Mouse (Mus musculus) cerebellum, adult 11-12 months (tissue): ENCODE data around the gene Zfp867.

Experiments used
- DNase-seq: peaks from one replicate; pipeline ENCODE4 v3.0.0; 2022

The Zfp867 gene

DNA sequence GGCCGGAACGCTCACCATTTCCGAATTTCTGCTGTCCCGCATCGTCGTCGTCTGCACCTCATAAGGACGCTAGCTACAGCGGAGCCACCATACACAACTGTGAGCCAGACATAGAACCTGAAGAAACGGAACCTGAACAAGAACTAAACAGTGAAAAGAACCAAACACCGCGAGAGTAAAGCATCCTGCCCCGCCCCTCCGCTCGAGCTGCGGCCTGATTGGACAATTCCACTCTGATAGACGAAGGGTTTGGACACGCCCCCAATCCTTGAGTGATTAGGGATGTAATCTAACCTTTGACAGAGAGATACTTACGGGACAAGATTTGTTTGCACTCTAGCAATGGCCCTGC is at the start of gene Zfp867:
Gene Zfp867, minus strand, starts transcription at position 149 of the 352 bp plus-strand sequence.
- peak; percentile 85 for DNase-seq

DNA sequence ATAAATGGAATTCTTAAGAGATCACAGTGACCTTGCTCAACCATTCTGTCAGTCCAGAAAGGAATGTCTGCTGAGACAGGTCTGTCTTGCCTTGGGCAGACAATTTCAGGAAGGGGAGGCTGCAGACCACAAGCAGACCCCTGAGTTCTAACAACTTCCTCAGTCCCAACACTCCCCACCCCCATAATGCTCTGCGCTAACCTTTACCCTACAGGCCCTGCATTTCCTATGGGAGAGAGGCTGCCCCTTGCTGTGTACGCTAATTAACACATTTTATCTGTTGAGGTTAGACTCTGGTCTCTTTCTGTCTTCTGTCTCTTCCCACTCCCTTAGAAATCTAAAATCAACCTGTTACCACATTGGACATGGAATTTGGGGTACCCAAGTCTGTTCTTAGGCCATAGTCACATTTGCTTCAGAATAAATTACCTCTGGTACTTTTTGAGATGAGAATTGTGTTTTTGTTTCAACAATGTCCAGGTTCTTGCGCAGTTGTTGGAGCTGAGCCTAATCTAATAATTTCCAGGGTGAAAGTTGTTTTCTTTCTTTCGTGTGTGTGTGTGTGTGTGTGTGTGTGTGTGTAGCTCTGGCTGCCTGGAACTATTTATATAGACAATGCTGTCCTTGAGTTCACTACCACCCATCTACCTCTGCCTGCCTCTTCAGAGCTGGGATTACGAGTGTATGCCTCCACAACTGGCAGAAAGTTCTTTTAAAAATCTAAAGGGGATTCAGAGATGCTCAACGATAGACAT is 47.6 kb upstream of the Zfp867 start:
- no peak for DNase-seq

DNA sequence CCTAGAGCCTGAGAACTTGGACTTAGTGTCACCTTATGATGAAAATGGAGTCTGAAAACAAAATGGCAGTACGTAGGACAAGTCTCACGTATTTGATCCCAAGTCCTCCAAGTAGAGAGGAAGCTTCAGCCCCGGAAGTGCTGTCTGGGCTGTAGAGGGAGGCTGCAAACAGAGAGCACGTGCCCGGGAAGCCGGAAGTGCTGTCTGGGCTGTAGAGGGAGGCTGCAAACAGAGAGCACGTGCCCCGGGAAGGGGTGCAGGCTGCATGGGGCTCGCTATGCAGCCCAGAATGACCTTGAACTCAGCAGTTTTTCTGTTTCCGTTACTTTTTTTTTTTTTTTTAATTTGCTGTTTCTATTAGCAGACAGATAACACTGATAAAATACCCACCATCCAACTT is 46.0 kb upstream of the Zfp867 start:
- DNase-seq = no peak

DNA sequence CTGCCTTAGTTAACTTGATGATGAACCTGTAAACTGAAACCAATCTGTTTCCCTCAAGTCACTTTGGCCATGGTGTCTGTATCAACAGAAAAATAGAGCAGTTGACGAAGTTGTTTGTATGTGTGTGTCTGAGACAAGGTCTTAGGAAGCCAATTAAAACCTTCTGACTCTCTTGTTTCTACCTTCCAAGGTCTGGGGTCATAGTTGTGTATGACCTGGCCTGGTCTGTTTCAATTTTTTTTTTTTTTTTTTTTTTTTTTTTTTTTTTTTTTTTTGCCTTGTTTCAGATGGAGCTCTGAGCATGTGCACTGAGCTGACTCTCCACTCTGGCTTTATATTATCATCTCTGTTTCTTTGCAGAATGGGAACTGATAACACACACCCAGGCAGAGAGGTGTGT is 45.2 kb upstream of the Zfp867 start:
- DNase-seq = no peak

DNA sequence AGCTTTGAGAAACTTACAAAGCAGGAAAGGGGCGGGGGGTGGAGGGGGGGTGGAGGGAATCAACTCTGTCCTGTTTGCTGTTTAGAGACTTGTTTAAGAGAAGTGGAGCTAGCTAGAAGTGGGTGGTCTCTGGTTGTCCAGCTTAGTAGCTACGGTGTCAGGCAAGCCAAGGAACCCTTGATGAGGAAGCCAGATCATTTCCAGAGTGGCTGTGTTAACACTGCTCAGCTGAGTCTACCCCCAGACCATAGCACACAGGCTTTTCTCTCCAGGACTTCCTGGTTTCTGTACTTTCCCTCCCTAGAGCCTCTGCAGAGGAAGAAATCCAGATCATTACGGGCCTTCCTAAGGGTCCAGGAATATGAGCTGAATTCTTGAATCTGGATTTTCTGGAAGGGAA is 42.5 kb upstream of the Zfp867 start:
- DNase-seq = no peak

DNA sequence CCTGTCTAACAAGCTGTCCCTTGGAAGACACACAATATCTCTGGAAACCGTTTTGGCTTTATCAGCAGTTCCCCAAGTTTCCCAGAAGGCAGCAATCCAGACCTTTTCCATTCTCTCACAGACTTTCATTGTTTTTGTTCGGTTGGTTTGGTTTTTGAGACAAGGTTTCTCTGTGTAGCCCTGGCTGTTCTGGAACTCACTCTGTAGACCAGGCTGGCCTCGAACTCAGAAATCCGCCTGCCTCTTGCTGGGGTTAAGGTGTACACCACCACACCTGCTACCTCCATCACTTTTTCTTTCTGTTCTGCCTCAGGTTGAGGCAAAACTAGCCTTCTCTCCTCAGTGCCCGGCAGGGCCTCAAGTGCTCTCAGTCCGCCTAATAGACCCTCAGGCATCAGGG is 42.1 kb upstream of the Zfp867 start:
- DNase-seq = no peak

DNA sequence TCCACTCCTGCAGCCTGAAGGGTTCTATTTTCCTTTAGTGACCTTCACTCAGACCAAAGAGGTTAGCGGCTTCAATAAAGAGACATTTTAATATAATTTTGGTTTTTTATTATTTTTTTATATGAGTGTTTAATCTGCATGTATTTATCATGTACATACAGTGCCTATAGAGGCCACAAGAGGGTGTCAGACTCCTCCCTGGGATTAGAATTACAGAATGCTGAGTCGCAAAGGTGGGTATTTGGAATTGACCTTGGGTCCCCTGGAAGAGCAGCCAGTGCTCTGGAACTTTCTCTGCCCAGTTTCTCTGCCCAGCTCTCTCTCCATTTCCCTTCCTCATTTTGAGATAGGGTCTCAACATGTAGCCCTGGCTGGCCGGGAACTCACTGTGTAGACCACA is 41.3 kb upstream of the Zfp867 start:
- DNase-seq = no peak

DNA sequence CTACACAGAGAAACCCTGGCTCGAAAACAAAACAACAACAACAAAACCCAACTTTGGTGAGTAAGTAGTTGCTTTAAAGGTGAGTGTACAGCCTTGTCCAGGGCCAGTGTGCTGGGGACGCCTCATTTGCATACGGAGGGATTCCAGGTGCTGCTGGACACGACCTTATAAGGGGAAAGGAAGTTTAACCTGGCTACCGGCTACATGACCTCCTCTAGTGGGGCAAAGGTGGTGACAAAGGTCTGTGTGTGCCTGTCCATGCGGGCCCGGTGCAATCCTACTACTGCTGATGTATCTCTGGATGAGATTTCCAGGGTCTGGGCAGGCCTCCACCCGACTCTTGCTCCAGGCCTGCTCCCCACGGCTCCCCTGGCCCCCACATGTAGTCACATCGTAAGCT is 40.5 kb upstream of the Zfp867 start:
- no peak for DNase-seq

DNA sequence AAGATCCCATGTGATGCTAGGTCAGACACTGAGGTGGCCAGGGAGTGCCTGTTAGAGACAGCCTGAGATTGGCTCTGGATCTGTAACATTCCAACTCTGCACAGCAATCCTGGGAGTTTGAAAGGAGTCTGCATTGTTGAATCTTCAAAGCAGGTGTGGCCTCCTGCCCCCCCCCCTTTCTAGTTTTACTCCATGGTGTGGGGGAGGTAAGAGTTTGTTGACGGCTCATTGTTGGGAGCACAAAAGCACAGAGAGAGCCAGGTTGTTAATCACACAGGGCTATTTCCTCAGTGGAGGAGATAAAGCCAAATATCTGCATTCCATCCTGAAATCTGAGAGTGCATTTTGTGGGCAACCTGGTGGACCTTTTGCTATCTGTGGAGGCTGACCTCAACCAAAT is 39.3 kb upstream of the Zfp867 start:
- no peak for DNase-seq

DNA sequence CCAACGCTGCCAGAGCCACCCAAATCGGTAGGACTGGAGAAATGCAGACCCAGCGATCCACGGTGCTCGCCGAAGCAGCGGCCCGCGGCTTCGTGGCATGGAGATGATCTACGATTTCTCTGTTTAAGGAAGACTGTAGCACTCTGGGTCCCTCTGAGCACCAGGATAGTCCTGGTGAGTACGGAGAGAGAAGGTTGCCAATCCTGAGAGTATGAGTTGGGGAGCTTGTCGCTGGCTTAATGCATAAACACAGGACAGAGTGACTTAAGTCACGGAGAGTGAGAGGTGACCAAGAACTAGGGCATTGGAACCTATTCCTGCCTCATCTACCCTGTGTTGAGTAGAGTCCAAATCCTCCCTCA is 34.4 kb upstream of the Zfp867 start:
- DNase-seq = no peak

DNA sequence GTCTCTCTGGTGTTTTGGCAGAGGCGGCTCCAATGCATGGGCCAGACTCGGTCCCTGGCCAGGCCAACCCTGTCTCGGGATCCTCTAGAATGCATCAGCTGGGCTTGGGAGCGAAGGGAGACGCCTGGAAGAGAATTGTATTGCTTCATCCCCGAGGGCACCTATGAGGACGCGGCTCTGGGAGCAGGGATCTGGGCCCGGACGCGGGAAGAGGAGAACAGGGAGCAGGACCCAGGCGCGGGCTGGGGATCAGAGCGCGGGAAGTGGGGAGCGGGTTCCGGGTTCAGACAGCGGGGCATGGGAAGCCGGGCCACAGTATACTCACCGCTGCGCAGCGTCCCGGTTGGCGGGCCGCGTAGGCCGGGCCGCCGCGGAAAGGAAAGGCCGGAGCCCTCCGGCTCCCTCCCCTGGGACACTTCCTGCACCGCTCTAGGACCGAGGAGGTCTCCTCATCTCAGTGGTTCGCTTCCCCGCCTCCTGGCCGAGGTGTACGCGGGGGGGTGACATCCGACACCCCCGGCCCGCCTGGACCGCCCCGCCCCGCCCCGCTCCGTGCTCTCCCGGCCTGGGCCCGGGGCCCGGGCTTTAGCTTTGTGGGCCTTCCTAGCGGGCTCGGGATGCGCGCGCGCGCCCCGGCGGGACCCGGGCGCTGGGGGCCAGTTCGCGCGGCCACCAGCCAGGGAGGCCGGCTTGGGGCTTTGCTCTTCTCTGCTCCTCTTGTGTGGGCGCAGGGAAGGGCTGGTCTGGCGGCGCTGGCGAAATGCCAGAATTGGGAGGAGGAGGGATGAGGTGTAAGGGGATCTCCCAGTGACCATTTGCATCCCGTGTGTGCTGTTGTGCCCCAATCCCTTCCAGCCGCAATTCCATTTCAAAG is 33.8 kb upstream of the Zfp867 start:
- peak; percentile 85 for DNase-seq

DNA sequence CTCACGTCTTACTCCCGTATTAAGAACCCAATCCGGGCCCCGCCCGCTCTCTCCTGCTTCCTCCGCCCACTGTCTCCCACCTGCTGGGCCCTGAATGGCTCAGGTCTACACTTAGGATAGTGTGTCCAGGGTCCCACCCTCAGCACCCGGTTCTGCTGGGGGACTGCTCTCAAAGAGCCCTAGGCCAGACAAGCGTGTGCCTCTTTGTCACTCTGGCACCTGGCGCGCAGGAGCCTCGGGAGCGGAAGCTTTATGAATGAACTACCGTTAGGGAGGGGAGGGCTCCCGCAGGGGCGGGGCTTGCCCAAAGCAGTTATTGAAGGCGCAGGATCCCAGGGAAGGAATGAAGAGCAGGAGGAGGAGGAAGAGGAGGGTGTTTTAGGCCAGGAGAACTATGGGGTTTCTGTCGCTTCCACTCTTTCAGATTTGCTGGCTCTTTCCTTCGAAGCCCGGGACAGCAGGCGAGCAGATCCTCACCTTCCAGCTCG is 33.1 kb upstream of the Zfp867 start:
- DNase-seq = peak; percentile 77

DNA sequence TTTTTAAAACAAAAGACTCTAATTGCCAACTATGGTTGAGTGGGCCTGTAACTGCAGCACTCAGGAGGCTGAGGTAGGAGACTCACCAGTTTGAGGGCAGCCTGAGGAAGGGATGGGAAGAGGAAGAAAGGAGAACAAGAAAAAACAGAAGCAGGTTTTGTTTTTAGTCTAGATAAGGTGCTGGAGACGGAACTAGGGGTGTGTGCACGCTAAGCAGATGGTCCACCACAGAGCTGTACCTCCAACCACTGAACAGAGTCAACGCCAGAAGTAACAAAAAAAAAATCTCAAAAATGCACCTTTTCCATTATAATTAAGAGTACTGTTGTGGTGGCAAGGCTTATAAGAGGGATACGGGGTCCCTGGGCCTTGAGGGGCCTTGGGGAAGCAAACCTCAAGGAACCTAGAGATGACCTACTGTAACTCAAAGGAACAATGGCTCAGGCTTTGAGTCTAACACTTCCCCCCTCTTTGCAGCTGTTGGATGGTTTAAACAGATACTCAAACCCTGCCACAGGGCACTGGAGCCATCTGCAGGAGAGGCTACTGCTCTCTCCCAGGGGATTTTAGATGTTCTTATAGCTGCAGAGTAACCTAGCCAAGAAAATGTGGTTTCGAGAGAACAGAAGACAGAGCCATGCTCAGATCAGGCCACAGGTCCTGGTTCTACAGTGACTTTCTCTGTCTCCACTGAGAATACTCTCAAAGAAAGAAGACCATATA is 29.9 kb upstream of the Zfp867 start:
- no peak for DNase-seq

DNA sequence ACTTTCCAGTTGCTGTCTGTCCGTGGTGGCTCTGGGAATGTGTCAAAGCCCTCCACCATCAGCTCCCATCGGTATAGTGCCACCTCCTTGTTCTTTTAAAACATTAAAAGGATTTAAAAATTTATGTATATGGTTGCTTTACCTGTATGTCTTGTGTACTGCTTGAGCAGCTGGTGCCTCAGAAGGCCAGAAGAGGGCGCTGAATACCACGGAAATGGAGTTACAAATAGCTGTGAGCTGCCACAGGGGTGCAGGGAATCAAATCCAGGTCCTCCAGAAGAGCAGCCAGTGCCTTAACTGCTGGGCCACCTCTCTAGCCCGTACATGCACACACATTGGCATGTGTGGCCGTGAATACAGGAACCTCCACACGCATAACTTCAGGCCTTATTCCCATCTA is 25.5 kb upstream of the Zfp867 start:
- no peak for DNase-seq

DNA sequence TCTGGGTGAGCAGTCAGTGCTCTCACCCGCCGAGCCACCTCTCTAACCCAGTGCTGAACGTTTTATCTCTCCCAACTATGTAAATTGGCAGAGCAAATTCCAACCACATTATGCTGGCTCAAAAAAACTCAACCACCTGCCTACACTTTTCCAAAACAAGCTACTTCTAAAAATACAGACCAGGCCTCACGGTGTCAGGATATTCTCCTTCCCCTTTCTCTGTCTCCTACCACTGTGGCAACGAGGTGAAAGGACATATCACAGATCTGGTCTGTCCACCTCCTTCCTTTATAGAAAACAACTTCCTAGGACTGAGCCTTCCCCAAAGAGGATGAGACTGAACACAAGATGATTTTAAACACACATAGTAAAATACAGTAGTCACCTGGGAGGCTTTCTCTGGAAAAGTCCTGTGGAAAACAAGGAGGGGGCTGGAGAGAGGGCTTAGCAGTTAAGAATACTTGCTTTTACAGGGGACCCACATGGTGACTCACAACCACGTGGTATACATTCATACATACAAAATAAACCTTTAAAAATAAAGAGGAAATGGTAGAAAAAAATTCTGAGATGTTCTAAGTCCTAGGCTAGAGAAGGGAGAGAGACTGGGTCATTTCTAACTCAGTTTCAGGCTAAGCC is 24.5 kb upstream of the Zfp867 start:
- no peak for DNase-seq

DNA sequence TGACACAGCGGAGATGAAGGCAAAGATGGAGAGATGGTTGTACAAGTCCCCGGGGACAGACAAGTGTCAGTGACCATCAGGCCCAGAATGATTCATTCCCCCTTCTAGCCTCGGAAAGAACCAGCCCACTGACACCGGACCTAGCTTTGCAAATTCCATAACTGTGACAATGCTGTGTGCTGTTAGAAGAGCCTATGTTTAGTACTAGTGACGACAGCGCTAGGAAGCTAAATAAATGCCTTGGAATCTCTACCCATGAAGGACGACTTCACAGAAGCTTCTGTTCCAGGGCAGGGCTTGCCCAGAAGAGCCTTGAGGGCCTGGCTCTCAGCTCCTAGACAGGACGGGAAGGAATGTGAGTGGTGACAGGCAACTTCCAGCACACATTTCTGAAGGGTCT is 13.9 kb upstream of the Zfp867 start:
- DNase-seq = no peak

DNA sequence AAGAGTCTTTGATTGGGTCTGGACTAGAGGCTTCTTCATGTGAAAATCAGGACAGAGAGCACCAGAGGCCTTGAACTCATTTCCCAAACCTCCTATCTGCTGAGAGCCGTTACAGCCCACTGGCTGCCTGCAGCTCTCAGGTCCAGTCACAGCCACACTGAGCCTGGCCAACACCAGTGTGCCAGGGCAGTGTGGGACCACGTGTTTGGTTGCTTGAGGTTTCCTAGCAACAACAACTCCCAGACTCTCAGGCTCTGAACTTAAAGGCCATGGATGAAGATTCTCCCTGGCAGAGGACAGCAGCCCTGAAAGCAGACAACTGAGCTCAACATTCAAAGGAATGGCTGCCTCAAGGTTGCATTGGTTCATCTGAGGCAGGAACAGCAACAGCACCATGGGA is 13.4 kb upstream of the Zfp867 start:
- DNase-seq = no peak

DNA sequence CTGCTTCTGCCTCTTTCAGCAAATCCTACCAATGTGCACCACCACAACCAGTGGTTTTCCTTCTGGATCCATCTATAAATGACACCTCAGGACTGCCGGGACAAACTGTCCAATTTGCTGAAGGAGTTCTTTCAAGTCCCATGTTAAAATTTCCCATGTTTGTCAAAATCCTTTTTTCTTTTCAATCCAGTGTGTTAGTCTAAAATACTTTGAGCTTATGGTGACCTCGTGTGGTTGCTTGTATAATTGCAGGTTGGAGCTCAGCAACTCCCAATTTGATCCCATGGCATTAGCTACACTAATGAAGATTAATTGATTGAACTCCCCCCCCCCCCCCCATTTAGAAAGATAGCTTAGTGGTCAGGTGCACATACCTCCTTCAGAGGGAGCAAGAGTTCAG is 10.9 kb upstream of the Zfp867 start:
- DNase-seq = no peak

DNA sequence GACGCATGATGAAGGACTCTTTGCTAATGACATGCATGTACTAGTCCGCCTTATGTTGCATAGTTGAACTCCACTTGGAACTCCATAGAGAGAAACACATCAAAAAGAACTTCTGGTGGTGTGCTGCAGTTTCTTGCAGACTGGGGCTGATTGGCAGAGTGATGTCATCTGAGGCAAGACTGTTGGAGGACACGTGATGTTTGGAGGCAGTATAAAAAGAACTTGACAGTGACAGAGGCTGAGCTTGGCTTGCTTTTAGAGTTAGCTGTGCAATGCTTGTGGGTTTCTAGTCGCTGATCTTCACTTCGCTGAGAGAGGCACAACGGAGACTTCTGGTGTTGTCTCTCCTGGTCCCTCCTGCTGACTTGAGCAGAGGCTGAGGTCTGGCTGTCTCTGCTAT is 5.0 kb upstream of the Zfp867 start:
- DNase-seq = no peak

DNA sequence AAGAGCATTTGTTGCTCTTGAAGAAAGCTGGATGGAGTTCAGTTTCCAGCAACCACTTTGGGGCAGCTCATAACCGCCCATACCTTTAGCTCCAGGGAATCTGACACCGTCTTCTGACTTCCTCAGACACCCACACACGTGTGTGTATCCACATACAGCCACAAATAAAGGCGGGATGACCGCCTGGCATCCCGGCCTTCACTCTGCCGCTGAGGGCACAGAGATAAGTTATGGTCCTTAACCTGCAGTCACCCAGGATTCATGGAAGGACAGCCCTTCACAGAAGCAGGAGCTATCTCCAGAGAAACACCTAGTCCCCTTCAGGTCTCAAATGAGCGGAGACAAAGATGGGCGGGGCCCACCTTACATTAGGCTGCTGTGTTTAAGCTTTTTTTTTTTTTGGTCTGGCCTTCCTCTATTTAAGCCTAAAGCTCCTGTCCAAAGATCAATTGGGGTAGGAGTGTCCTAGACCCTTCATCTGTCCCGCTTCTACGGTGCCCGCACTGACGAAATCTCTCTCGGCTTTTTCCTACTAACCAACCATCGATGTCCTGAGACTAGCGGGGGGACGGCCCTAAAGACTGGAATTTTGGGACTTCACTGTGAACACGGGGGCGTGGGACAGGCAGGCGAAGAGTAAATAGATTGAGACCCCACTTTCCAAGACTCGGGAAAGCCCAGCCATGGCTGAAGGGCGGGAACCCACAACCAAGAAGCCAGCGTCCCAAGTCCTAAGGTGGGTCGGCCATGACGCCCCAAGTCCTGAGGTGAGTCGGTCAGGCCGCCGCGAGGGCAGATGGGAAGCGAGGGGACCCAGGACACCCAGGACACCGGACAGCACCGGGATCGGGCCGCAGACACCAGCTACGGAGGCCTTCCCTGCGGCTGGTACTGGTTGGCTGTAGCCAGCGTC is 605 bp downstream of the Zfp867 start:
- peak; percentile 26 for DNase-seq

DNA sequence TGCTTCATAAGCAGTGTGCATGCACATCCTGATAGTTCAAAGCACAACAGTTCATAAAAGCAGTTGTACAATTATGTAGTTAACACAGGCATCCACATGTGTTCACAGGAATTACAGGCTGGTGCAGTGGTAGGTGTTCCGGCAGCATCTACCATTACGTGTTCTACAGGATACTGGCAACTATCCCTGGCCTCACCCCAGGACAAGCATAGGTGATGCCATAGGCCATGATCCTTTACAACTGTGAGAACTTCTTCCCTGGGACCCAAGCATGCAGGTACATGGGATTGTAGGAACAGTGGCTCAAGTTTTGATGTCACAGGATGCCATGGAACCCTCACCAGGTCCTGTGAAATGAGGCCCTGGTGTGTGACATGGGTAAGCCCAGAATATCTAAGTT is 11.8 kb downstream of the Zfp867 start:
- no peak for DNase-seq

DNA sequence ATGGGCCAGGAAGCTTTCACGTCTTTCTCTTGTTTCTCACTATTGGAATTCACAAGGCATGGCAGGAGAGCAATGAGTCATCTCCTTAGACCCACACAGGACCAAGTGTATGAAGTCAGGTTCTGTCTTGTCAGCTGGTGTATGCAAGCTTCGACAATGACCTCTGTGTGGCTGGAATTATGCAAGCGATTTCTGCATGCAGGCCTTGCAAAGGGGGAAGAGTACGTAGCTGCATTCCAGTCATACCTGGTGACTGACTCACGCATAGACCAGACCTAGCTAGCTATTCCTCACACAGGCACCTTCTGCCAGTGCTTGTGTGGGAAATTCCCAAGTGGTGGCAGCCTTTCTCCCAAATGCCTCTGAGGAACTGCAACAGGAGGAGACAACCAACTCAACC is 13.3 kb downstream of the Zfp867 start:
- DNase-seq = no peak
